Mouse (Mus musculus): ENCODE results near the gene Sgms1. TPM values are rescaled to one million over a fixed set of nuclear protein-coding genes. Genes with fewer than 3 reads are reported as not detected.

Gene Sgms1
- polyA plus RNA-seq, 1 experiment: 5.3 TPM

DNA sequence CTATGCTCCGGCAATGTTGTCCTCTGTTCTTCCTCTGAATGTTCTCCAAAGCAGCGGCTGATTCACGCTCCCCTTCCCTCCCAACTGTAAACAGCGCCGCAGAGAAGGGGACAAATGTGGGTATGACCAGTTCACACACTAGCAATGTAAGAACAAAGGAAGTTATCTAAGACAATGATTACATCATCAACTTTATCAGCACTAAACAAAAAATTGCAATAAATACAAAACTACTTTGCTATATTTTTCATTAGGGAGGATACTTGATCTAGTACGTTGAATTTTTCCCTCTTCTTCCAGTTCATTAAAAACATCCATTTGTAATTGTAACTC is 119.7 kb downstream of the Sgms1 start:
- TF ChIP-seq CEBPB (IDR thresholded peaks at IDR 0.05; ENCODE audit: low read depth): no peak
- TF ChIP-seq MYOD1 (IDR thresholded peaks at IDR 0.05; ENCODE audit: control insufficient read depth, insufficient read length, low read depth): no peak
- no peak for TF ChIP-seq MAX (IDR thresholded peaks at IDR 0.05)
- TF ChIP-seq MYOG (IDR thresholded peaks at IDR 0.05; ENCODE audit: control insufficient read depth, extremely low read depth, insufficient read length): no peak
- no peak for TF ChIP-seq CTCF (IDR thresholded peaks at IDR 0.05; ENCODE audit: control insufficient read depth, insufficient read depth, insufficient read length)
- no peak for TF ChIP-seq FOSL1 (IDR thresholded peaks at IDR 0.05; ENCODE audit: insufficient read depth, low read length, poor library complexity, severe bottlenecking)
- no peak for TF ChIP-seq USF1 (IDR thresholded peaks at IDR 0.05; ENCODE audit: low read depth)
- H3ac ChIP-seq (ENCODE audit: control insufficient read depth, insufficient read length, low read depth): no peak overlapping the region

GRCm38 (mm10) chr19:32269141-32269843 is 120.2 kb downstream of the Sgms1 start:
- H3K79me2 ChIP-seq (ENCODE audit: control insufficient read depth, insufficient read depth): no peaks in the 10 kb centered on the region
- H3K27me3 ChIP-seq (ENCODE audit: control insufficient read depth, insufficient read depth, insufficient read length): no peaks in the 10 kb centered on the region
- H3ac ChIP-seq (ENCODE audit: control insufficient read depth, insufficient read length, low read depth): no peak overlapping the region
- no peak for TF ChIP-seq MYOG (IDR thresholded peaks at IDR 0.05; ENCODE audit: control insufficient read depth, extremely low read depth, insufficient read length)
- TF ChIP-seq MYOD1 (IDR thresholded peaks at IDR 0.05; ENCODE audit: control insufficient read depth, insufficient read length, low read depth): no peak
- H3K4me3 ChIP-seq (ENCODE audit: insufficient read depth, poor library complexity, severe bottlenecking): no peak overlapping the region
- no peaks in the 10 kb centered on the region for H3K79me3 ChIP-seq (ENCODE audit: low read depth)
- no peaks in the 10 kb centered on the region for H3K36me3 ChIP-seq (ENCODE audit: control insufficient read depth, insufficient read depth)

More for the DNA sequence above, 119.7 kb downstream of the Sgms1 start:
- no peak overlapping the region for H3K4me3 ChIP-seq (ENCODE audit: insufficient read depth, poor library complexity, severe bottlenecking)
- H3K27me3 ChIP-seq (ENCODE audit: control insufficient read depth, insufficient read depth, insufficient read length): no peaks in the 10 kb centered on the region
- no peaks in the 10 kb centered on the region for H3K36me3 ChIP-seq (ENCODE audit: control insufficient read depth, insufficient read depth)
- H3K79me3 ChIP-seq (ENCODE audit: low read depth): no peaks in the 10 kb centered on the region
- no peaks in the 10 kb centered on the region for H3K79me2 ChIP-seq (ENCODE audit: control insufficient read depth, insufficient read depth)

DNA sequence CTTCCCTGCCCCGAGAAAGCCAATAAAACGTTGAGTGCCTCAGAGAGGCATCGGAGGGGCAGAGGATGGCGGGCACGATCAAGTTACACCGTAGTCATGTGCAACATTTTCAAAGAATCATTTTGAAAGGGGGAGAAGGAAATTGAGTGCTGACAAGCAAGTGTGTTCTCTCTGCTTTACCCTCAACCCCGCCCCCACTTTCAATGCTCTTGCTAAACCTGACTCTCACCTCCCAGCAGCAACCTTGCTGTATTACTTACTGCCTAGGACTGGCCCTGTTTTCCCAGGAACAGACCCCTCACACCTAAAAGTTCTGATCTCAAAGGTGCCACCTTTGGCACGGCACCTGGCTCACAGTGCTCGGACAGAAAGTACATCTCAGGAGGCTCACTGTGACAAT is 121.0 kb downstream of the Sgms1 start:
- no peaks in the 10 kb centered on the region for H3K79me2 ChIP-seq (ENCODE audit: control insufficient read depth, insufficient read depth)

GRCm38 (mm10) chr19:32266385-32267252 is 122.9 kb downstream of the Sgms1 start:
- TF ChIP-seq MAX (IDR thresholded peaks at IDR 0.05) (no peak), USF1 (IDR thresholded peaks at IDR 0.05; ENCODE audit: low read depth) (no peak), FOSL1 (IDR thresholded peaks at IDR 0.05; ENCODE audit: insufficient read depth, low read length, poor library complexity, severe bottlenecking) (no peak), MYOG (IDR thresholded peaks at IDR 0.05; ENCODE audit: control insufficient read depth, extremely low read depth, insufficient read length) (no peak), MYOD1 (IDR thresholded peaks at IDR 0.05; ENCODE audit: control insufficient read depth, insufficient read length, low read depth) (no peak), CTCF (IDR thresholded peaks at IDR 0.05; ENCODE audit: control insufficient read depth, insufficient read depth, insufficient read length) (no peak), CEBPB (IDR thresholded peaks at IDR 0.05; ENCODE audit: low read depth) (no peak)
- Histone ChIP-seq H3ac (ENCODE audit: control insufficient read depth, insufficient read length, low read depth) (no peak overlapping the region), H3K4me3 (ENCODE audit: insufficient read depth, poor library complexity, severe bottlenecking) (no peak overlapping the region), H3K79me3 (ENCODE audit: low read depth) (no peaks in the 10 kb centered on the region), H3K79me2 (ENCODE audit: control insufficient read depth, insufficient read depth) (no peaks in the 10 kb centered on the region), H3K27me3 (ENCODE audit: control insufficient read depth, insufficient read depth, insufficient read length) (no peaks in the 10 kb centered on the region), H3K36me3 (ENCODE audit: control insufficient read depth, insufficient read depth) (no peaks in the 10 kb centered on the region)

More for the DNA sequence above, 121.0 kb downstream of the Sgms1 start:
- no peaks in the 10 kb centered on the region for H3K79me3 ChIP-seq (ENCODE audit: low read depth)
- TF ChIP-seq MAX (IDR thresholded peaks at IDR 0.05): no peak
- TF ChIP-seq MYOG (IDR thresholded peaks at IDR 0.05; ENCODE audit: control insufficient read depth, extremely low read depth, insufficient read length): no peak
- no peak for TF ChIP-seq MYOD1 (IDR thresholded peaks at IDR 0.05; ENCODE audit: control insufficient read depth, insufficient read length, low read depth)
- no peak for TF ChIP-seq USF1 (IDR thresholded peaks at IDR 0.05; ENCODE audit: low read depth)
- no peak for TF ChIP-seq CTCF (IDR thresholded peaks at IDR 0.05; ENCODE audit: control insufficient read depth, insufficient read depth, insufficient read length)
- no peak for TF ChIP-seq CEBPB (IDR thresholded peaks at IDR 0.05; ENCODE audit: low read depth)
- TF ChIP-seq FOSL1 (IDR thresholded peaks at IDR 0.05; ENCODE audit: insufficient read depth, low read length, poor library complexity, severe bottlenecking): no peak
- H3K27me3 ChIP-seq (ENCODE audit: control insufficient read depth, insufficient read depth, insufficient read length): no peaks in the 10 kb centered on the region
- H3K4me3 ChIP-seq (ENCODE audit: insufficient read depth, poor library complexity, severe bottlenecking): no peak overlapping the region
- no peak overlapping the region for H3ac ChIP-seq (ENCODE audit: control insufficient read depth, insufficient read length, low read depth)
- H3K36me3 ChIP-seq (ENCODE audit: control insufficient read depth, insufficient read depth): no peaks in the 10 kb centered on the region

- TF ChIP-seq MAX (IDR thresholded peaks at IDR 0.05) (no peak), USF1 (IDR thresholded peaks at IDR 0.05; ENCODE audit: low read depth) (no peak), FOSL1 (IDR thresholded peaks at IDR 0.05; ENCODE audit: insufficient read depth, low read length, poor library complexity, severe bottlenecking) (no peak), MYOG (IDR thresholded peaks at IDR 0.05; ENCODE audit: control insufficient read depth, extremely low read depth, insufficient read length) (no peak), MYOD1 (IDR thresholded peaks at IDR 0.05; ENCODE audit: control insufficient read depth, insufficient read length, low read depth) (no peak), CEBPB (IDR thresholded peaks at IDR 0.05; ENCODE audit: low read depth) (no peak), CTCF (IDR thresholded peaks at IDR 0.05; ENCODE audit: control insufficient read depth, insufficient read depth, insufficient read length) (no peak)
- Histone ChIP-seq H3K79me2 (ENCODE audit: control insufficient read depth, insufficient read depth) (no peaks in the 10 kb centered on the region), H3ac (ENCODE audit: control insufficient read depth, insufficient read length, low read depth) (no peak overlapping the region), H3K4me3 (ENCODE audit: insufficient read depth, poor library complexity, severe bottlenecking) (no peak overlapping the region), H3K27me3 (ENCODE audit: control insufficient read depth, insufficient read depth, insufficient read length) (no peaks in the 10 kb centered on the region), H3K79me3 (ENCODE audit: low read depth) (no peaks in the 10 kb centered on the region), H3K36me3 (ENCODE audit: control insufficient read depth, insufficient read depth) (no peaks in the 10 kb centered on the region)
Measured at GRCm38 (mm10) chr19:32263753-32264152, 125.8 kb downstream of the Sgms1 start.

Data from C2C12 (cell line).